Mouse (Mus musculus) intestine, postnatal 0 days (tissue): ENCODE measurements around the gene Prkci. TPM values are rescaled to one million over a fixed set of nuclear protein-coding genes. Genes with fewer than 3 reads are reported as not detected.

ENCODE experiments used
- ATAC-seq: fragments of 200-750 bp; cut with Nextera tagmentation; 2 replicates; pipeline ENCODE4 v1.8.0; 2017; ENCODE audit warnings: mild to moderate bottlenecking, moderate TSS enrichment, moderate library complexity
- H3K27ac ChIP-seq: fragments of 300-500 bp; sonication (generic); 2 replicates; pipeline ENCODE4 v1.5.1; 2014; ENCODE audit warnings: mild to moderate bottlenecking, low read depth, low read length, moderate library complexity
- H3K27me3 ChIP-seq: fragments of 300-500 bp; sonication (generic); replicated peaks from 2 replicates; pipeline ENCODE4 v1.6.1; 2014; ENCODE audit warnings: low read length, mixed read lengths; ENCODE audit not compliant: control insufficient read depth, insufficient read depth
- H3K36me3 ChIP-seq: fragments of 300-500 bp; sonication (generic); 2 replicates; pipeline ENCODE4 v1.6.1; 2014; ENCODE audit warnings: mild to moderate bottlenecking, moderate library complexity; ENCODE audit not compliant: control insufficient read depth, insufficient read depth
- H3K4me1 ChIP-seq: fragments of 300-500 bp; sonication (generic); replicated peaks from 2 replicates; pipeline ENCODE4 v1.6.1; 2014; ENCODE audit warnings: antibody characterized with exemption, low read length, mixed read lengths; ENCODE audit not compliant: control insufficient read depth, insufficient read depth
- H3K4me2 ChIP-seq: fragments of 300-500 bp; sonication (generic); replicated peaks from 2 replicates; pipeline ENCODE4 v1.6.1; 2014; ENCODE audit warnings: low read depth, mild to moderate bottlenecking, moderate library complexity
- H3K4me3 ChIP-seq: fragments of 300-500 bp; sonication (generic); 2 replicates; pipeline ENCODE4 v1.5.1; 2014; ENCODE audit warnings: low read depth, low read length
- H3K9ac ChIP-seq: fragments of 300-500 bp; sonication (generic); 2 replicates; pipeline ENCODE4 v1.6.1; 2014; ENCODE audit warnings: mild to moderate bottlenecking, low read depth, low read length
- H3K9me3 ChIP-seq: fragments of 300-500 bp; sonication (generic); 2 replicates; pipeline ENCODE4 v1.6.1; 2016; ENCODE audit warnings: mixed run types; ENCODE audit not compliant: control insufficient read depth
- CTCF ChIP-seq: sonication (generic); IDR thresholded peaks from 2 replicates; pipeline ENCODE4 v1.5.1; 2016; ENCODE audit warnings: low read depth, mild to moderate bottlenecking, control low read depth, antibody characterized with exemption, moderate library complexity
- WGBS: fragments of 180-500 bp; shearing (Covaris S2); extraction: QIAGEN DNeasy Blood & Tissue Kit; methylation state at CpG from one replicate; pipeline ENCODE4 v1.1.7; 2014; 5-methylcytosine and 5-hydroxymethylcytosine counted together
- polyA plus RNA-seq: library from polyadenylated mRNA; unstranded; fragments of >200 nt; fragmentation: Nextera tagmentation; extraction: Ambion mirVana; gene quantifications from 2 replicates; pipeline ENCODE4 v1.2.1, GENCODE M21; 2015

Gene Prkci
- polyA plus RNA-seq, result 14.0 and 14.5 TPM in 2 replicates

DNA sequence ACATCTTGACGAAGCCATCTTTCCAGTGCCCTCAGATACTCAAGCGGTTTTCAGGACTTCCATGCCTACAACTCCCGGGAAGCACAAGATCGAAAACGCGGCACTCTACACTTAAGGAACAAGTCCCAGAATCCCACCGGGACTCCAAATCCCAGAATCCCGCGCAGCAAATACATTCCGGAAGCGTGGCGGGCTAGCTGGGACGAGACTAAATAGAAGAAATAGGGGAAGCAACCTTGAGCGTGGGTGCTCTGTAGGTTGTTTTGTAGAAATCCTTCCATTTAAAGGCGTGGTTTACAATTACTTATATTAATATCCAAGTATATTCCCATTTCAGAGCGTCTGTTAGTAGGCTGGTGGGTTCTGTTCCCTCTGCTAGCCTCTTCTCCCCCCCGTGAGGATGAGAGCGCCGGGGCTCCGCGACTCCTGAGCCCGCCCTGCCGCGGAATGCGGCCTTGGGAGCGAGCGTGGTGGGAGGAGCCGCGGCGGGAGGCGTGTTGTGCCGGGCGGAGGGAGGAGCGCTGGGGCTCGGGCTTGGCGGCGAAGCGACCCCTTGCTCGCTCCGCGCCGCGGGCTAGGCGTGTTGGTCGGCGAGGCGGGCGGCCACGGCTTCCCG lies at the start of gene Prkci:
Prkci (plus strand) TSS at position 465 of the 616 bp plus-strand sequence.
- ATAC-seq, result peak; percentile 96
- WGBS, result under 1% methylated on average over 50 of the region's 50 CpGs
- peak within 1 kb of the TSS; percentile 89 for H3K9ac ChIP-seq
- H3K4me2 ChIP-seq, result peak within 1 kb of the TSS; percentile 68
- H3K4me1 ChIP-seq, result no peaks in the 10 kb centered on the region; the same call in 1 of the 2 replicates
- no peaks in the 10 kb centered on the region for H3K36me3 ChIP-seq
- no peaks in the 10 kb centered on the region for H3K27me3 ChIP-seq
- peak within 1 kb of the TSS; percentile 99 for H3K4me3 ChIP-seq
- H3K27ac ChIP-seq, result peak within 1 kb of the TSS; percentile 79
- H3K9me3 ChIP-seq, result no peaks in the 10 kb centered on the region
- TF ChIP-seq CTCF, result no peak

DNA sequence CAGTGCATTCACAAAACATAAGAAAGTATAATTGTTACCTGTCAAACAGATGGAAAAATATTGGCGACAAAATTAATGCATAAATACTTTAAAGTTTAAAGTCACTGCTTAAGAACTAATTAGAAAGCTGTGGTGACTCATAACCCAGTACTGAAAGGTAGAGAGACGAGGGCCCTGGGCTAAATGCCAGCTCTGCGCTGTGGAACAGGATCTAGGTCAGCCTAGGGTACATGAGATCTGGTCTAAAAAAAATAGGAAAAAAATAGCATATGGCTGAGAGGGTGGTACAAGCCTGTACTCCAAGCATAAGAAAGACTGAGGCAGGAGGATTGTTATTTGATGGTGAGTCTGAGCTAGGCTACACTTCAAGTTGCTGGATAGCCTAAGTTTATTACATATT lies 43.9 kb upstream of the Prkci start:
- 79% methylated on average over 3 of the region's 3 CpGs for WGBS
- TF ChIP-seq CTCF, result no peak
- H3K36me3 ChIP-seq, result peaks cover 50% of the 10 kb centered on the region
- H3K9me3 ChIP-seq, result no peaks in the 10 kb centered on the region
- ATAC-seq, result no peak
- H3K4me1 ChIP-seq, result no peaks in the 10 kb centered on the region
- no peak overlapping the region for H3K4me2 ChIP-seq
- no peak overlapping the region for H3K4me3 ChIP-seq
- H3K27ac ChIP-seq, result no peak overlapping the region
- H3K27me3 ChIP-seq, result no peaks in the 10 kb centered on the region
- H3K9ac ChIP-seq, result no peak overlapping the region

DNA sequence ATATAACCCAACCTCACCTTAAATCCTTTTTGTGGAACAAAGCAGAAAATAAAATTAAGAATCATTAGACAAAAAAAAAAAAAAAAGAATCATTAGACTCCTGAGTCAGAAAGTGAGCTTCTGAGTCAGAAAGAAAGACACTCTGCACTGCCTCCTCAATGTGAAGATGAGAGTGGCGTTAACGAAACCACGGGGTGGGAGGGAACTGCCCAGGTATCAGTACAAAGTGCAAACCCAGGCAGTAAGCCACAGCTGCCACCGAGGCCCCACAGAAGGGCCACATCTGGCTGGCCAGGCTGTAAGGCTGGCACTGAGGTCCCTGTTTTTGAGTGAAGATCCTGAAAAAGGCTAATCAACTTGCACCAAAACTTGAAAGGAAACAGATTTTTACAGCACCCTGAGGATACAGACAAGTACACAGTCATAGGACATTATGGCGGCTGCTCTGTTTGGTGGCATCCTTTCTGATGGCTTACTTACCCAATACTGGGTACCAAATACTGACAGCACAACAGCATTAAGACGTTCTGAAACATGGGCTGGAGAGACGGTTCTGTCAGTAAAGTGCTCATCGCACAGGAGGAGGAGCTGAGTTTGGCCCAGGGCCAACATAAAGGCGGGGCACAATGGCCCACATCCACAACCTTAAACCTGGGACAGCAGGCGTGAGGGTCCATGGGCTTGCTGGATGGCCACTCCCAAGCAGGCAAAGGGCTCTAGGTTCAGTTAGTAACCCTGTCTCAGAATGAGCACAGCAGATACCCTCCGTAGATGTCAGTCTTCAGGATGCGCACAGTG lies 43.1 kb upstream of the Prkci start:
- no peaks in the 10 kb centered on the region for H3K27me3 ChIP-seq
- H3K36me3 ChIP-seq, result peaks cover 53% of the 10 kb centered on the region
- H3K4me3 ChIP-seq, result no peak overlapping the region
- no peak overlapping the region for H3K27ac ChIP-seq
- H3K4me1 ChIP-seq, result no peaks in the 10 kb centered on the region
- no peak for TF ChIP-seq CTCF
- H3K9me3 ChIP-seq, result no peaks in the 10 kb centered on the region
- WGBS, result 64% methylated on average over 12 of the region's 12 CpGs
- ATAC-seq, result peak; percentile 74; the same call in 1 of the 2 replicates
- no peak overlapping the region for H3K9ac ChIP-seq
- no peak overlapping the region for H3K4me2 ChIP-seq

DNA sequence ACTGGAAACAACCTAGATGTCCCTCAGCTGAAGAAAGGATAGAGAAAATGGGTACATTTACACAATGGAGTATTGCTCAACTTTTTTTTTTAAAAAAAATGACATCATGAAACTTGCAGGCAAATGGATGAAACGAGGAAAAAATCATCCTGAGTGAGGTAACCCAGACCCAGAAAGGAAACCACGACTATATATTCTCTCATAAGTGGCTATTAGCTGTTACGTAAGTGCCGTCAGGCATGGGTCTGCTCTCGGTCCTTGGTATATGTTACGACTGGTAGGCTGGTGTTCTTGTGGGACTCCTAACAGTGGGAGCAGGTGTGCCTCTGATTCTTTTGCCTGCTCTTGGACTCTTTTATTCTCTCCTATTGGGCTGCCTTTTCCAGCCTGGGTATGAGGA lies 39.2 kb upstream of the Prkci start:
- ATAC-seq, result no peak
- H3K4me1 ChIP-seq, result 0 out of 2 replicates have a peak, but pooled peaks cover 4% of the 10 kb centered on the region
- no peak overlapping the region for H3K4me3 ChIP-seq
- H3K9me3 ChIP-seq, result no peaks in the 10 kb centered on the region
- H3K4me2 ChIP-seq, result no peak overlapping the region
- WGBS, result 77% methylated on average over 6 of the region's 6 CpGs
- H3K27me3 ChIP-seq, result no peaks in the 10 kb centered on the region
- H3K36me3 ChIP-seq, result peaks cover 59% of the 10 kb centered on the region
- H3K9ac ChIP-seq, result no peak overlapping the region
- H3K27ac ChIP-seq, result no peak overlapping the region
- TF ChIP-seq CTCF, result no peak

- WGBS, result 70% methylated on average over 2 of the region's 2 CpGs
- Histone ChIP-seq H3K27me3 (no peaks in the 10 kb centered on the region), H3K36me3 (peaks cover 71% of the 10 kb centered on the region), H3K9me3 (no peaks in the 10 kb centered on the region), H3K4me2 (no peak overlapping the region), H3K9ac (no peak overlapping the region), H3K27ac (no peak overlapping the region), H3K4me3 (no peak overlapping the region), H3K4me1 (0 out of 2 replicates have a peak, but pooled peaks cover 4% of the 10 kb centered on the region)
- no peak for ATAC-seq
- TF ChIP-seq CTCF, result no peak
Observed at GRCm38 (mm10) chr3:30958709-30959108, 36.8 kb upstream of the Prkci start.
